ENCODE assay signal across 9 mouse cellular contexts in genomic region chr5:119613413-119613812, GRCm38 (mm10). TPM values are rescaled to one million over a fixed set of nuclear protein-coding genes. Genes with fewer than 3 reads are reported as not detected.
DNase-seq lines count a peak whose midpoint lies in the region; ATAC-seq and TF ChIP-seq lines count a peak whose summit lies in the region.
"Had no signal": no experiment of that assay in that cellular context is flagged by ENCODE, and none has a peak within 500 bp of the region (broad histone marks: within the 10 kb centered on the region; RNA-seq: fewer than 3 reads in every experiment).

No protein-coding gene starts in this region.

- H3K9ac ChIP-seq in heart, embryonic 15.5 days, result no peak overlapping the region
- no peak overlapping the region for H3K9ac ChIP-seq in forebrain, embryonic 13.5 days
- H3K9ac ChIP-seq in midbrain, postnatal 0 days (replicated peaks; ENCODE audit: low read length, poor library complexity, severe bottlenecking), result no peak overlapping the region

- DNase-seq in heart, adult 18-20 months, result no peak
- peak; percentile 25 for DNase-seq in right cerebral cortex, postnatal 10 days (ENCODE audit: low spot score in 2 of 2)
- DNase-seq in right cerebral cortex, adult 18-20 months, result no peak
- DNase-seq in midbrain, postnatal 0 days (ENCODE audit: low spot score), result peak; percentile 27
- no peak for DNase-seq in left cerebral cortex, adult 8-10 months (ENCODE audit: low spot score in 2 of 2)
- DNase-seq in gastrocnemius, postnatal 36 days, result no peak

- H3K4me1 ChIP-seq in heart, embryonic 15.5 days (replicated peaks), result peaks cover 10% of the 10 kb centered on the region; the same call in 1 of the 2 replicates
- peaks cover 6% of the 10 kb centered on the region for H3K4me1 ChIP-seq in forebrain, embryonic 13.5 days
- no peaks in the 10 kb centered on the region for H3K4me1 ChIP-seq in midbrain, postnatal 0 days (ENCODE audit: insufficient read depth, low read length)
- H3K4me1 ChIP-seq: megakaryocyte, embryonic 14.5 days had no signal

- H3K27ac ChIP-seq in heart, embryonic 15.5 days, result no peak overlapping the region
- no peak overlapping the region for H3K27ac ChIP-seq in forebrain, embryonic 13.5 days
- H3K27ac ChIP-seq in midbrain, postnatal 0 days (ENCODE audit: low read depth, low read length), result no peak overlapping the region

- H3K4me2 ChIP-seq in heart, embryonic 15.5 days, result no peak overlapping the region
- H3K4me2 ChIP-seq in forebrain, embryonic 13.5 days, result no peak overlapping the region
- H3K4me2 ChIP-seq in midbrain, postnatal 0 days (ENCODE audit: low read depth, low read length, poor library complexity, severe bottlenecking), result no peak overlapping the region

- no peaks in the 10 kb centered on the region for H3K9me3 ChIP-seq in heart, embryonic 15.5 days (replicated peaks)
- no peaks in the 10 kb centered on the region for H3K9me3 ChIP-seq in forebrain, embryonic 13.5 days (replicated peaks)
- no peaks in the 10 kb centered on the region for H3K9me3 ChIP-seq in midbrain, postnatal 0 days (ENCODE audit: low read length)
- H3K9me3 ChIP-seq: megakaryocyte, embryonic 14.5 days had no signal

- WGBS in heart, embryonic 15.5 days, result 30% methylated on average over 6 of the region's 6 CpGs
- 9% methylated on average over 6 of the region's 6 CpGs for WGBS in forebrain, embryonic 13.5 days
- 21% methylated on average over 6 of the region's 6 CpGs for WGBS in midbrain, postnatal 0 days

- no peak overlapping the region for H3K4me3 ChIP-seq in heart, embryonic 15.5 days
- no peak overlapping the region for H3K4me3 ChIP-seq in forebrain, embryonic 13.5 days
- H3K4me3 ChIP-seq in midbrain, postnatal 0 days (ENCODE audit: low read depth, low read length), result no peak overlapping the region
- H3K4me3 ChIP-seq: megakaryocyte, embryonic 14.5 days had no signal

- intact Hi-C loops in gastrocnemius, postnatal 36 days (cut with DNase I), result no loop called here

- peaks cover 11% of the 10 kb centered on the region; the same call in 1 of the 2 replicates for H3K27me3 ChIP-seq in heart, embryonic 15.5 days
- H3K27me3 ChIP-seq in forebrain, embryonic 13.5 days, result no peaks in the 10 kb centered on the region; the same call in 1 of the 2 replicates
- H3K27me3 ChIP-seq in midbrain, postnatal 0 days (ENCODE audit: insufficient read depth, low read length), result no peaks in the 10 kb centered on the region; the same call in 1 of the 2 replicates
- H3K27me3 ChIP-seq: megakaryocyte, embryonic 14.5 days had no signal

- no peaks in the 10 kb centered on the region for H3K36me3 ChIP-seq in heart, embryonic 15.5 days
- H3K36me3 ChIP-seq in forebrain, embryonic 13.5 days (ENCODE audit: poor library complexity, severe bottlenecking), result no peaks in the 10 kb centered on the region
- H3K36me3 ChIP-seq in midbrain, postnatal 0 days (ENCODE audit: insufficient read depth, low read length), result no peaks in the 10 kb centered on the region

- TF ChIP-seq CTCF in midbrain, postnatal 0 days (IDR thresholded peaks at IDR 0.05), result no peak

- peak; percentile 63 for ATAC-seq in heart, embryonic 15.5 days (replicated peaks; ENCODE audit: insufficient number of reproducible peaks, insufficient read depth, low FRiP score, low read depth)
- peak; percentile 36; the same call in 1 of the 2 replicates for ATAC-seq in forebrain, embryonic 13.5 days
- no peak for ATAC-seq in midbrain, postnatal 0 days (ENCODE audit: low FRiP score)

RNA-seq across cellular contexts. Expression of gene Tbx3, which starts 57.1 kb away (rescaled TPM):
- 10.0 and 11.4 TPM in 2 replicates for polyA plus RNA-seq in heart, embryonic 15.5 days (2015; fragmentation: Nextera tagmentation; extraction: Ambion mirVana)
- 10 to 100 TPM; 10.1 to 10.9 TPM for total RNA-seq in heart, adult 18-20 months (2021)
- 1.4 and 1.7 TPM in 2 replicates for polyA plus RNA-seq in forebrain, embryonic 13.5 days (2015; fragmentation: Nextera tagmentation; extraction: Ambion mirVana)
- 1.1 and 3.9 TPM in 2 replicates for total RNA-seq in midbrain, postnatal 0 days (2014; rRNA removed)
- polyA plus RNA-seq in midbrain, postnatal 0 days (2015; fragmentation: Nextera tagmentation; extraction: Ambion mirVana), result 2.0 and 4.0 TPM in 2 replicates
- 1 to 10 TPM; 2.2 to 4.8 (median 3.4) TPM for total RNA-seq in left cerebral cortex, adult 8-10 months (2022)
- total RNA-seq in gastrocnemius, postnatal 36 days (2021), result 1 to 10 TPM; 2.6 to 4.4 TPM

Comparison
In these comparisons a context has a peak if more than half of its experiments do, and no peak if none do; other contexts are left out.
1. DNase-seq: peak in right cerebral cortex, postnatal 10 days (2 of 2) and midbrain, postnatal 0 days (single experiment); none in heart, adult 18-20 months (0 of 2), right cerebral cortex, adult 18-20 months (single experiment), left cerebral cortex, adult 8-10 months (0 of 2) and gastrocnemius, postnatal 36 days (0 of 2).